In the genomic region with DNA sequence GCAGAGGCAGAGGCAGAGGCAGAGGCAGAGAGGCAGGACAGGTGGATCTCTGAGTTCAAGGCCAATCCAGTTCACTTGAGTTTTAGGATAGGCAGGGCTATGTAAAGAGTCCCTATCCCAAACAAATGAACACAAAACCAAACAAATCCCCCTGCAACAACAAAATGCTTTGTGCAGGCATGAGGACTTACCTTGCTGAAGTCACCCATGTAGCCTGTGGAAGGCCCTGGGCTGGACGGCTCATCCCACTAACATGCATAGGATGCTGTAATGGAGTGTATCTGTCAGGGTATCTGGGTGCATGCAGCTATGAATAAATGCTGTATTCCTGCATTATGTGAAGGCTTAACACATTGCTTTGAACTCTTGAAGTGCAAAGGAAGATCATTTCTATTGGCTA, we compare ENCODE assay signal across 21 mouse cellular contexts.
A peak's percentile ranks its signal among the peaks of the same experiment; 100 is the strongest.
DNase-seq lines count a peak whose midpoint lies in the region; ATAC-seq lines count a peak whose summit lies in the region.
"Had no signal": no experiment of that assay in that cellular context is flagged by ENCODE, and none has a peak within 500 bp of the region (broad histone marks: within the 10 kb centered on the region; RNA-seq: fewer than 3 reads in every experiment).

No protein-coding gene starts in this region.

- H3K4me3 ChIP-seq in midbrain, embryonic 10.5 days, result no peak overlapping the region
- no peak overlapping the region for H3K4me3 ChIP-seq in midbrain, embryonic 14.5 days (replicated peaks; ENCODE audit: low read depth, low read length)
- H3K4me3 ChIP-seq in midbrain, embryonic 11.5 days (ENCODE audit: low read depth, low read length), result no peak overlapping the region
- H3K4me3 ChIP-seq in midbrain, embryonic 15.5 days, result no peak overlapping the region

- H3K4me1 ChIP-seq in midbrain, embryonic 10.5 days, result peaks cover 35% of the 10 kb centered on the region
- peaks cover 21% of the 10 kb centered on the region for H3K4me1 ChIP-seq in midbrain, embryonic 14.5 days (ENCODE audit: control insufficient read depth, insufficient read depth, low read length)
- H3K4me1 ChIP-seq in midbrain, embryonic 11.5 days (ENCODE audit: control insufficient read depth, insufficient read depth, low read length), result peaks cover 28% of the 10 kb centered on the region
- peaks cover 20% of the 10 kb centered on the region for H3K4me1 ChIP-seq in midbrain, embryonic 15.5 days

- WGBS in midbrain, embryonic 10.5 days, result 95% methylated on average over 1 of the region's 1 CpGs
- WGBS in midbrain, embryonic 14.5 days, result 92% methylated on average over 1 of the region's 1 CpGs
- WGBS in midbrain, embryonic 11.5 days, result 100% methylated on average over 1 of the region's 1 CpGs
- 100% methylated on average over 1 of the region's 1 CpGs for WGBS in midbrain, embryonic 15.5 days

- H3K4me2 ChIP-seq in midbrain, embryonic 14.5 days (ENCODE audit: low read length), result no peak overlapping the region
- no peak overlapping the region for H3K4me2 ChIP-seq in midbrain, embryonic 11.5 days
- H3K4me2 ChIP-seq in midbrain, embryonic 15.5 days, result no peak overlapping the region

- no peak for ATAC-seq in midbrain, embryonic 14.5 days (ENCODE audit: low FRiP score, low TSS enrichment)
- no peak for ATAC-seq in midbrain, embryonic 11.5 days (ENCODE audit: low FRiP score)
- no peak for ATAC-seq in midbrain, embryonic 15.5 days (replicated peaks)
- ATAC-seq: activated CD4-positive, CD25-positive, alpha-beta regulatory T cell, adult 4 months; CD4-positive, CD25-positive, alpha-beta regulatory T cell, adult 4 months; Patski had no signal

- 0 out of 2 replicates have a peak overlapping the region, but pooled peaks have one; percentile 30 for H3K27ac ChIP-seq in midbrain, embryonic 10.5 days (replicated peaks)
- H3K27ac ChIP-seq in midbrain, embryonic 14.5 days (replicated peaks; ENCODE audit: low read depth, low read length), result no peak overlapping the region
- H3K27ac ChIP-seq in midbrain, embryonic 11.5 days (ENCODE audit: low read depth, low read length), result no peak overlapping the region
- no peak overlapping the region for H3K27ac ChIP-seq in midbrain, embryonic 15.5 days

- peaks cover 14% of the 10 kb centered on the region for H3K9me3 ChIP-seq in midbrain, embryonic 10.5 days (replicated peaks)
- H3K9me3 ChIP-seq in midbrain, embryonic 14.5 days (ENCODE audit: control insufficient read depth, low read length), result no peaks in the 10 kb centered on the region
- H3K9me3 ChIP-seq in midbrain, embryonic 11.5 days (ENCODE audit: control insufficient read depth, low read length), result peaks cover 4% of the 10 kb centered on the region; the same call in 1 of the 2 replicates
- no peaks in the 10 kb centered on the region for H3K9me3 ChIP-seq in midbrain, embryonic 15.5 days
- H3K9me3 ChIP-seq: G1E had no signal

- DNase-seq in heart, adult 11 months, result peak; percentile 67
- no peak for DNase-seq in heart, postnatal 36 days
- DNase-seq in midbrain, embryonic 10.5 days (ENCODE audit: low spot score), result no peak
- no peak for DNase-seq in midbrain, embryonic 14.5 days
- DNase-seq in midbrain, embryonic 11.5 days (ENCODE audit: low spot score, missing footprints), result peak; percentile 53
- DNase-seq: adrenal gland, adult 2 months; adrenal gland, adult 8-10 months; adrenal gland, postnatal 10 days; adrenal gland, postnatal 14 days; adrenal gland, postnatal 25 days; adrenal gland, postnatal 36 days; B cell, adult 2 months; cerebellum, adult 11 months; cerebellum, adult 11-12 months; cerebellum, adult 18-20 months had no signal

- peaks cover 45% of the 10 kb centered on the region for H3K36me3 ChIP-seq in midbrain, embryonic 10.5 days
- H3K36me3 ChIP-seq in midbrain, embryonic 14.5 days (ENCODE audit: control insufficient read depth, insufficient read depth, low read length), result no peaks in the 10 kb centered on the region
- H3K36me3 ChIP-seq in midbrain, embryonic 11.5 days (ENCODE audit: control insufficient read depth, insufficient read depth, low read length), result no peaks in the 10 kb centered on the region
- no peaks in the 10 kb centered on the region for H3K36me3 ChIP-seq in midbrain, embryonic 15.5 days (replicated peaks)
- H3K36me3 ChIP-seq: G1E had no signal

- H3K27me3 ChIP-seq in midbrain, embryonic 10.5 days (ENCODE audit: low read depth, poor library complexity, severe bottlenecking), result peaks cover 3% of the 10 kb centered on the region; the same call in 1 of the 2 replicates
- peaks cover 2% of the 10 kb centered on the region; the same call in 1 of the 2 replicates for H3K27me3 ChIP-seq in midbrain, embryonic 14.5 days (ENCODE audit: control insufficient read depth, insufficient read depth, low read length)
- no peaks in the 10 kb centered on the region for H3K27me3 ChIP-seq in midbrain, embryonic 11.5 days (ENCODE audit: control insufficient read depth, insufficient read depth, low read length)
- H3K27me3 ChIP-seq in midbrain, embryonic 15.5 days (replicated peaks), result no peaks in the 10 kb centered on the region
- H3K27me3 ChIP-seq: CH12.LX had no signal

- no peak overlapping the region for H3K9ac ChIP-seq in midbrain, embryonic 14.5 days (replicated peaks; ENCODE audit: low read length)
- H3K9ac ChIP-seq in midbrain, embryonic 11.5 days (ENCODE audit: low read length), result no peak overlapping the region
- no peak overlapping the region for H3K9ac ChIP-seq in midbrain, embryonic 15.5 days

- intact Hi-C loops in heart, postnatal 36 days (cut with DNase I), result no loop called here

Comparison
In these comparisons a context has a peak if more than half of its experiments do, and no peak if none do; other contexts are left out.
1. DNase-seq: peak in heart, adult 11 months (single experiment) and midbrain, embryonic 11.5 days (single experiment); none in heart, postnatal 36 days (0 of 2), midbrain, embryonic 10.5 days (single experiment) and midbrain, embryonic 14.5 days (single experiment).